Mouse (Mus musculus): ENCODE measurements around the gene Mmp14.

- TF ChIP-seq CTCF (IDR thresholded peaks at IDR 0.05; ENCODE audit: control insufficient read depth, insufficient read depth, low read length) (no peak), POLR2A (IDR thresholded peaks at IDR 0.05; ENCODE audit: borderline replicate concordance, control insufficient read depth, low read depth, low read length) (no peak)
Observed at GRCm38 (mm10) chr14:54396685-54397084, 34.7 kb upstream of the Mmp14 start.
